Mouse (Mus musculus) induced T-regulatory cell, adult 2 months (primary cell): ENCODE data around the gene Grin2b.

Source experiments
- DNase-seq: peaks from one replicate; pipeline ENCODE4 v3.0.0-alpha.2; 2012; ENCODE audit warnings: low read depth

Grin2b gene

DNA sequence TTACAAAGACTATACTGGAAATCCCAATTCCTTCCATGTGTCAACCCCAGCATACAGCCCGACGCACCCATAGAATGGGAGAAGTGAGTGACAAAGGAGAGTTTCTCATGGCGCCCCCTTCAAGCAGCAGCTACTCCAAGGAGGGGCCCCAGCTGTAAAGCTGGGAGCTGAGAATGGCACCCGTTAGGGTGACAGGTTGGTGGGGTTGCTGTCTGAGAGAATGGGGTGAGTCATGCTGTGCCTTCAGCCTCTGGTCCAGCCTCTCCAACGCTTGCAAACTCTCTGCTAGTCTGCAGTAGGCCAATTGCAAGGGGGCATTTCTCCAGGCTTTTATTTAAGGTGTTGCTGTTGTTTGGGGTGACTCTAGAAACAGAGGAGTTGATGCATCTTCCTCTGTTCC, 73.1 kb downstream of the Grin2b start:
- DNase-seq = no peak

DNA sequence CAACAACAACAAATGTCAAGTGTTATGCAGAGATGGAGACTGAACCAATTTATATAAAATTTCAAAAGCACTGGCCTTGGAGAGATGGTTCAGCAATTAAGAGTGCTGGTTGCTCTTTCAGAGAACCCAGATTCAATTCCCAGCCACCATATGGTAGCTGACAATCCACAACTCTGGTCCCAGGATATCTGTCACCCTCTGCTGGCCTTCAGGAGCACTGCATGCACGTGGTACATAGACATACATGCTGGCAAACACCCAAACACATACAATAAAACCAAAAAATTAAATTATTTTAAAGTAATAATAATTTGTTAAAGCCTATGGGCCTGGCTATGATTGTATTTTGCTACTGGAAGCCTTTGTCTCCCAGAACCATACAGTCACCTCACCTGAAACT, 77.0 kb downstream of the Grin2b start:
- peak; percentile 3 for DNase-seq

- no peak for DNase-seq
Measured at GRCm38 (mm10) chr6:136079991-136080734, 93.1 kb downstream of the Grin2b start.

DNA sequence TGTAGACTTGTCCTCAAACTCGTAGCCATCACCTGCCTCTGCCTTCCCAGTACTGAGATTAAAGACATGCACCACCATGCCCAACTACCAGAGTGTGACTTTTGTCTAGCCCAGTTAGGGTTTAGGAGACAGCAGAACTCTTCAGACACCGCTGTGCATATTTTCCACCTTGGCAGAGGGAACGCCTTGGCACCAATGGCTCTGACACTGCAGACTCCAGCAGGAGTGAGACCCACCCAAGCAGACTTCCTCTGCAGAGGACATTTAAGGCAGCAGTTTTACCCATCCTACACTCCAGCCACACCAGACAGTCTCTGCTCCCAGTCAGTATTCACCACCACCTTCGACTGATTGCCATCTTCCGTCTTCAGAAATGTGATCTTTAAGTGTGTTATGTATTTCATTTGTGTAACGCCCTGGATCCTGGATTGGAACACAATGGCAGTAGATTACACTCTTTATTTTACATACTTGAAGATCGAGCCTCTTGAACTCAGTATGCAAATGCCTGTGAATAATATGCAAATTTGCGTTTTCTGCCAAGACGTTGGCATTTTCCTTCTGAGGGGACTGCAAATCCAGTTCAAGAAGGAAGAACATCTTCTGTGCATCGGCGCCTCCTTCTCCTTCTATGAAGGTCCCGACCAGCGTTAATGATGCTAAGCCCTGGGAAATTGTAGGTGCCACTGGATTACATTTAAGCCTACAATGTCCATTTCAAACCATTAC, 100.8 kb downstream of the Grin2b start:
- no peak for DNase-seq

- no peak for DNase-seq
Measured at GRCm38 (mm10) chr6:136070101-136070500, 103.2 kb downstream of the Grin2b start.

DNA sequence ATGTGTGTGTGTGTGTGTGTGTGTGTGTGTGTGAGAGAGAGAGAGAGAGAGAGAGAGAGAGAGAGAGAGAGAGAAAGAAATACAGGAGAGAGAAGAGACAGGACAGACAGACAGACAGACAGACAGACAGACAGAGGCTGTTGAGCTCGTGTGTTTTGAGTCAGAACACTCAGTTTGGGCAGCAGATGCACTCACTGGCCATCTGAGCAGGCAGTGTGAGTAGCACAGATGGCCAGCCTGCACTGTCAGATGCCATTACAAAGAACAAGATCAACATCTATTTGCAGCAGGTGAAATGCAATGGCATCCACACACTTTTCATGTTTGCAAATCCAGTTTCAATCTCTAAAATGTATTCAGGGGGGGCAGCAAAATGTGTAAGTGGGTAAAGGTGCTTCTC, 120.0 kb downstream of the Grin2b start:
- no peak for DNase-seq

DNA sequence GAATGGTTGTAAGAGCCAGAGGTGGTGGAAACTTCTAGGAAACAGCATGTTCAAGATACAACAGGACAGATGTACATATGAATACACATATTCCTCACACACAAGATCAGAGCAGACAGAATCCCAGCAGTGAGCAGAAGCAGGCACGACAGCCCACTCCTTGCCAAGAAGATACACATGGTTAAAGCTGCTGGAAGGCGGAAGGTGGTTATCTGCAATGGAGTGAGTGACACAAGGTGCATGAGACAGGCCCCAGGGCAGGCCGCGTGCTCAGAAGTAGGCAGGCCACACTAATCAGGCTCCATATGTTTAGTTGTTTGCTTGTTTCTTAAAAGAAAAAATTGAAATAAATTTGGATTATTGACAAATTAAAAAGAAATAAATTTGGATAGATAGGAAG, 123.0 kb downstream of the Grin2b start:
- DNase-seq = no peak

GRCm38 (mm10) chr6:136048084-136048483, 125.2 kb downstream of the Grin2b start:
- DNase-seq = no peak

GRCm38 (mm10) chr6:136046091-136046490, 127.2 kb downstream of the Grin2b start:
- DNase-seq = no peak

DNA sequence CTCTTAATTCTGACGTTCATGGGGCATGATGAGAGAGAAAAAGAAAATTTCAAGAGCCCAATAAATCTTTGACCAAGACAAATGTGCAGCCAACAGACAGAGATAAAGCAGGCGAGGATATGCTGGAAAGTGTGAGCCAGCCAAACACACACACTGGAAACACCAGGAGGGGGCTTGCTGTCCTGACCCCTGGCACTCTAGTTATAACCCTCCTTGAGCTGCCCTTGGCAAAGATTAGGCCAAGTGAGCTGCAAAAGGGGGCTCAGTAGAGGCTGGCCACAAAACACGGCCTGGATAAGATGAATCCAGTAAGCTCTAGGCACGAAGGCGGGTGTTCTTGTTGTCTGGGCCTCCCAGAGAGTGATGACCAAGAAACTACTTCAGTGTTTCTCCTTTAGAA, 128.8 kb downstream of the Grin2b start:
- DNase-seq = no peak

GRCm38 (mm10) chr6:136042375-136042774, 130.9 kb downstream of the Grin2b start:
- no peak for DNase-seq

DNA sequence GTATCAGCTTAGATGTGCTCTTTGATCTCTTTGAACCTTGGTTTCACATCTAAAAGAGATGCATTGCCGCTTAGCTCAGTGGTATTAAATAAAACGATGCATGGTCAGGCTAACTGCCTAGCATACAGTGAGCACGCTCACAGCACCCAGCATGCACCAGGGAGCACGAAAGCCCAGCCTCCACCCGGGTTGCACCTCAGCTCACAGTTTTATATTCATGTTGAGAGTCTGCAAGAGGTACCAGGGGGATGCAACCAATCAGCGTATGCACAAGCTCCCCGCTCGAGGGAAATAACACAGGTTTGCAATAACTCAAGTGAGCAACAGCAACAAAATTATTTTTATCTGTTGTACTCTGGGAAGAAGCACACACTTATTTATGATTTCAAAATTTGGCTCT, 131.5 kb downstream of the Grin2b start:
- no peak for DNase-seq

GRCm38 (mm10) chr6:136040931-136041330, 132.4 kb downstream of the Grin2b start:
- DNase-seq = no peak

DNA sequence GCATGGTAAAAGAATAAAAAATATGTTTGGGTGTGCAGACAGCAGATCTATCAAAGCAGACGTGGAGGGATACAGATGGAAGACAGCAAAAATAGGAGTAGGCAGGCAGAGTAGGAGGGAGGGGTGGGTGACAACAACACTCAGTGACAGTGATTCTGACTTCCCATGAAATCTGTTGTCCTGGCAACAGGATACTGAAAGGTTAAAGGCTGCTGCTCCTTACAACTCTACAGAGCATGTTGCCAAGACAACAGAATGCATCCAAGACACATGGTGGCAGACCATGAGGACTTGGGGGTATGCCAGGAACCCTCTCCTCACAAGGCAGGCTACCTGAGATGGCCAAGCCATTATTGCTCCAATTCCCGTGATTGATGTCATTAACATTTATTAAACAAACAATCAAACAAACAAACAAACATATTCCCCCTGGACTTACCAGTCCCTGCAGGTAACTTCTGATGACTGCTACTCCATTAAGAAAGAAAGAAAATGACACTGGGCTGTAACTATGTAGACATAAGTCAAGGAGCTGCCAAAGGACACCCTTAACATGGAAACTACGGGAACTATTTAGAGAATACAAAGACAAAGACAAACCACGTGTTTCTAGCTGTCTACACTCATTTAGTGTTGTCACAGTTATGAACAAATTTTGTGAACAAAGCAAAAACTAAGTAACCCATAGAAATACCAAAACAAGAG, 143.9 kb downstream of the Grin2b start:
- no peak for DNase-seq

GRCm38 (mm10) chr6:136026936-136027335, 146.4 kb downstream of the Grin2b start:
- DNase-seq = no peak

DNA sequence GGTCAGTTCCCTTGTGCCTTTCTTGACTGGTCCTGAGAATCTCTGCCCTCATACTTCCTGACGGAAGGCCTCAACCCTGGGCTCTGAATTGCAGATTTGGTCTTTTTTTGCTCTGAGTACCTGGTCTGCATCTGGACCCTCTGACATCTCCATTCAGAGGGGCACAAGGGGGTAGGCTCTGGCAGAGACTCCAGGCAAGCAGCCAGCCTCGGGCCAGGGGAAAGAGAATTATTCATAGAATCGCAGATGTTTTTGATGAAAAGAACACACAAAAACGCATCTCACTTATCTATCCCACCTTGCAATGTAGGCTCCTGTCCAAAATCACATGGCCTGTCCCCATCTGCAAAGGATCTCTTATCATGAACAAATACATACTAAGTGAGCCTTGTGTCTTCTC, 147.5 kb downstream of the Grin2b start:
- no peak for DNase-seq

DNA sequence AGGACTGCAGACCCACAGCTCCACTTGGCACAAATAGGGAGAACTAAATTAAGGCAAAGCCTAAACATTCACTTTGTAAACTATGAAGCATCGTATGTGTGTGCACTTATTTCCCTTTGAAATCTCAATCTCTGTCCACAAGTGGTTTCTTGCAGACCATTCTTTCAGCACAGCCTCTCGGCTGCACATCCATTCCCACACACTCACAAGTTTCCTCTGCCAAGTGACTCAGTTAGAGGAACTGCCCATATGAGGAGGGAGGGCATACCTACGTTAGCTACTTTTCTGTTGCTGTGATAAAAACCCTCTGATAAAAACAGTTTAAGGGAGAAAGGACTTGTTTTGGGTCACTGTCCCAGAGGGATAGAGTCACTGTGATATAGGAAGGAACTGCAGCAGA, 152.9 kb downstream of the Grin2b start:
- DNase-seq = no peak

GRCm38 (mm10) chr6:136018962-136019361, 154.3 kb downstream of the Grin2b start:
- no peak for DNase-seq

- DNase-seq = no peak
Measured at GRCm38 (mm10) chr6:136013556-136014380, 159.5 kb downstream of the Grin2b start.

- no peak for DNase-seq
Measured at GRCm38 (mm10) chr6:136011533-136011932, 161.8 kb downstream of the Grin2b start.

DNA sequence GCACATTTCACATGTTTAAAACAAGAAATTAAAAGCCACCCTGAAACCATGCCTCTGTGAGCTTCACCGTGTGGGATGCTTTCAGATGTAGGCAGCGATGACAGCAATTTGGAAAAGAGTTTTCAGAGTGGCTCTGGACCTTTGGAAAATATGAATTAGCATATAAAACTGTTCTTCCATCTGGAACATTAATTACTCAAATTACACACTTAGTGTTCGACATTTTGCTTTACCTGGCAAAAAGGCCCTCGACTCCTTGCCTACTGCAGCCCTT, 162.3 kb downstream of the Grin2b start:
- no peak for DNase-seq

DNA sequence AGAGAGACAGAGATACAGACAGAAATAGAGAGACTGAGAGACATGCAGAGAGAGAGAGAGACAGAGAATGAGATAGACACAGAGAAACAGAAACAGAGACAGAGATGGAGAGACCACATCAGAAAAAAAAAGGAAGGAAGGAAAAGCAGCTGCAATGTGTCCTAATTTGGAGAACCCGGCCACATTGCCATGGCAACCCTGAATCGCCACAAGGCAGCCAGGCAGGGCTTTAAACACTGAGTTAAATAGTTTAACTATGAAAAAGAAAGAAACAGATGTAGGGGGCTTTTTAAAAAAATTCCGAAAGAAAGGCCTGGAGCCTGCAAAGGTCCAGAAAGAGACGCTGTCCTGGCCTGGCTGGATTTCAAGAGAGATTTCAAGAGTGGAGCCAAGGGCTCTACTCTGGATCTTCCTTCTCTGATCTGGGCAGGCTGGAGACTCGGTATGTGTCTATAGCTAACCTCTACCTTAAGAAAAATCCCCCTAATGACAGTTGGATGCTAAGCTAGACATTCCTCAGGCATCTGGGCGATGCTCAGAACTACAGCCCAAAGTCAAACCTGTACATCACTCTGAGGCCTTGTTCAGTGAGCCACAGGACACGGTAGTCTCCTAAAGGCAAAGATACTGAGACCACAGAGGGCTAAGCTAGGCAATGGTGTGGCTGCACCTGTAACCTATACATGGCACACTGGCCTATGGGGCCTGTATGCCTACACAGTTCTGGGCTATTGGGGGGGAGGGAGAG, 162.8 kb downstream of the Grin2b start:
- DNase-seq = no peak
